Mouse (Mus musculus) MEL (cell line): ENCODE results near the gene Stac2.

Source experiments
- CHD1 ChIP-seq: IDR thresholded peaks from 2 replicates; pipeline ENCODE4 v1.6.1; 2012; ENCODE audit warnings: low read depth, mild to moderate bottlenecking, inconsistent platforms, low read length, improper control_type of control experiment
- CTCF ChIP-seq, 3 experiments: IDR thresholded peaks in 2 of 3; conservative IDR thresholded peaks in 1 of 3; 2 replicates each; pipeline ENCODE4 v1.5.1; 2011 to 2012; ENCODE audit warnings: low read length in 3 of 3, low read depth in 2 of 3, mild to moderate bottlenecking in 2 of 3, improper control_type of control experiment in 1 of 3, inconsistent platforms in 1 of 3, mixed read lengths in 1 of 3, moderate library complexity in 1 of 3; ENCODE audit not compliant: control insufficient read depth in 1 of 3, insufficient read depth in 1 of 3, poor library complexity in 1 of 3, severe bottlenecking in 1 of 3
- UBTF ChIP-seq: IDR thresholded peaks from 2 replicates; pipeline ENCODE4 v1.6.1; 2012; ENCODE audit warnings: low read depth, mild to moderate bottlenecking, inconsistent platforms, low read length, improper control_type of control experiment, moderate library complexity, borderline replicate concordance; ENCODE audit not compliant: insufficient read depth

DNA sequence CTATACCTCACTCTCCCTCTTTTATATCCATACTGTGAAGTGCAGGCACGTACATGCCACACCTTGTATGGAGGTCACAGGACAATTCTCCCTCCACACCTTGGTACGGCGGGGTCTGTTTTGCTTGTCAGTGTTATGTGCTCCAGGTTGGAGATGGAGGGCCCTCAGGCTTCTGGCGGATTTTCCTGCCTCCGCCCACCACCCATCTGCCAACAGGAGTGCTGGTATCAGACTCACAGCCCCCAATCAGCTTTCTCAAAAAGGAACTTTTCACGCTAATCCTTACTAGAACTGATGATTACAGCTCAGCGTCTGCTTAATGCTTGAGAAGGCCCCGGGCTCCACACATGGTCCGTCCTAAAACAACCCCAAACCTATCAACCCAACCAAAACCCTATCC, 32.9 kb upstream of the Stac2 start:
- TF ChIP-seq UBTF, result no peak
- no peak for TF ChIP-seq CTCF (IDR thresholded peaks at IDR 0.05 in 2 of 3, conservative IDR thresholded peaks at IDR 0.05 in 1 of 3; ENCODE audit: control insufficient read depth in 1 of 3, insufficient read depth in 1 of 3, low read depth in 2 of 3, low read length in 3 of 3, poor library complexity in 1 of 3, severe bottlenecking in 1 of 3)
- no peak for TF ChIP-seq CHD1
